Mouse (Mus musculus) kidney, postnatal 4 days (tissue): Measurements from ENCODE around the gene Ifna9.
"Not testable (repeated sequence)": the region's sequence is repeated elsewhere in the genome, so short reads cannot be mapped to it uniquely, and the experiment has no call there.

Source experiments
- DNase-seq, 2 experiments: peaks; one replicate each; pipeline ENCODE4 v3.0.0; 2021; ENCODE audit warnings: mixed read lengths in 2 of 2

The Ifna9 gene

DNA sequence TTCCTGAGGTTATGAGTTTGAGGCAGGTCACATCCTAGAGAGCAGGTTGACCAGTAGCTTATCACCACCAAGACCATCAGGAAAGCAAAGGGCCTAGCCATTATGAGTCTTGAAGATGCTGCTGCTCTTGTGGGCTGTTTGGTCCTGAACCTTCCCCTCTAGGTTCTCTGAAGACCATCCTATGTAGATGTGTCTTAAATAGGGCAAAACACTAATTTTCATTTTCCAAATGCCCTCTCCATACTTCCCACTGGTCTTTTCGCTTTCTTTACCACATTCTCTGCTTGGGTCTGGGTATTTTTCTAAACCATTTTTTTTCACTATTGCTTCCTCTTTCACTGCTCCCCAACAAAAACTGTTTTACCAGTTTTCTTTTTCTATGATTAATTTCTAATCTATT is at the start of gene Ifna9:
Gene Ifna9, minus strand, starts transcription at position 101 of the 400 bp plus-strand sequence.
- no peak for DNase-seq

- peak; percentile 96 to 97 for DNase-seq
Observed at GRCm38 (mm10) chr4:88641077-88641831, 49.1 kb upstream of the Ifna9 start.

DNA sequence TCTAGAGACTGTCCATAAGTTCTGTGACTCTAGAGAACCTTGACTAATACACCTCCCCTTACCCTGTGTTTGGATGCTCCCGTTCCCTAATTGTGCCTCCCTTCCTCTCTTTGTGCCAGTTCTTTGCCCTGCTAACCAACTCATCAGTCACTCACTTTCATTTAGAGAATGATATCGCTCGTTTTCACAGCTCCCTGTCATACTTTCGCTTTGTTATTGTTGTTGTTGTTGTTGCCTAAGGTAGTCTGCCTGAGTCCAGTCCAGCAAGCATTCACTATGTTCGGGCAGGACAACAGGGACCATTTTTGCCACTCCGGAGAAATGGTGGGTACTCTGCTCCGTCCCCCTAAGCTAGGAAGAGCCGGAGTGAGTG is 48.5 kb upstream of the Ifna9 start:
- no peak for DNase-seq

DNA sequence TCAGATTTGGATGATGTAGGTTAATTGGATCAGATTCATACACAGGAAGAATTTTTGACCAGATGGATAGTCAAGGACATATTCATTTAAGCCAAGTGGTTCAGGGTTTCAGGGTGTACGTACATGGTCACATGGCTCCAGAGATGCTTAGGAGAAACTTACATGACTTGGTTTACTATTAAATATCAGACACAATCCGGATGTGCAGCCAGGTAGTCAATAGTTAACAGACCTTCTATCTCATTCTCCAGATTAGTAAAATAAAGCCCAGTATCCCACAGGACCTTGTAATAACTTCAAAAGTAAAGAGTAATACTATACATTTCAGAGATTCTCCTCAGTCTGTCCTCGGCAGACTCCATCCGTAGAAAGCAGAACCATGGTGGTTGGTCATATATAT is 42.1 kb upstream of the Ifna9 start, which contains the start of gene C87499:
Gene C87499, minus strand, starts transcription at position 101 of the 400 bp plus-strand sequence.
- DNase-seq = no peak

GRCm38 (mm10) chr4:88603276-88603675 is 11.1 kb upstream of the Ifna9 start, which contains the start of gene Ifna12:
Gene Ifna12 (minus strand): TSS chr4:88603376.
- no peak for DNase-seq

DNA sequence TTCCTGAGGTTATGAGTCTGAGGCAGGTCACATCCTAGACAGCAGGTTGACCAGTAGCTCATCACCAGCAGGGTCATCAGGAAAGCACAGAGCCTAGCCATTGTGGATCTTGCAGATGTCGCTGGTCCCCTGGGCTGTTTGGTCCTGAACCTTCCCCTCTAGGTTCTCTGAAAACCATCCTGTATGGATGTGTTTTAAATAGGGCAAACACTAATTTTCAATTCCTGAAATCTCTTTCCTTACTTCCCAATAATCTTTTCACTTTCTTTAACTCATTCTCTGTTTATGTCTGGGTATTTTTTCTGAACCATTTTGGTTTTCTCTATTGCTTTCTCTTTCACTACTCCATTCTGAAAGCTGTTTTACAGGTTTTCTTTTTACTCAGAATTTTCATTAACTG is 20.5 kb downstream of the Ifna9 start, which contains the start of gene Ifna14:
Gene Ifna14, minus strand, starts transcription at position 101 of the 400 bp plus-strand sequence.
- no peak for DNase-seq

GRCm38 (mm10) chr4:88561791-88562190 is 30.4 kb downstream of the Ifna9 start:
- DNase-seq = no peak

GRCm38 (mm10) chr4:88558145-88558544 is 34.0 kb downstream of the Ifna9 start, which contains the start of gene Ifna15:
Gene Ifna15 (minus strand): TSS chr4:88558245.
- not testable (repeated sequence) for DNase-seq

GRCm38 (mm10) chr4:88550161-88550945 is 41.8 kb downstream of the Ifna9 start:
- peak; percentile 86 to 89 for DNase-seq

DNA sequence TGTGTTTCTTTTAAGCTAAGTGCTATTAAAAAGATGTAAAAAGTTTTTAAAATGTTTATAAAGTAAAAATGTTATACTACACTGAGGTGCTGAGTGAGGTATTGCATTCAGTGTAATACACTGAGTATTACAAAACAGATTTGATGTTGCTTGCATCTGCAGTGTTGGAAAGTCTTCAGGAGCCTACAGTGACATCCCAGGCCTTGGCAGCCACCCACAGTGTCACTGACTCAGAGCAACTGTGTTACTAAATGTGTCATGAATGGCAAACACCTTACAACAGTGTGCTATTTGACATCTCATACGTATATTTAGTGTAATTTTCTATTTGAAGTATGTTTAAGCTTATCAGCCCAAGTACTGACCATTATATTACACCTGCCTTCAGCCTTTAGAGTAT is 44.2 kb downstream of the Ifna9 start:
- DNase-seq = no peak

DNA sequence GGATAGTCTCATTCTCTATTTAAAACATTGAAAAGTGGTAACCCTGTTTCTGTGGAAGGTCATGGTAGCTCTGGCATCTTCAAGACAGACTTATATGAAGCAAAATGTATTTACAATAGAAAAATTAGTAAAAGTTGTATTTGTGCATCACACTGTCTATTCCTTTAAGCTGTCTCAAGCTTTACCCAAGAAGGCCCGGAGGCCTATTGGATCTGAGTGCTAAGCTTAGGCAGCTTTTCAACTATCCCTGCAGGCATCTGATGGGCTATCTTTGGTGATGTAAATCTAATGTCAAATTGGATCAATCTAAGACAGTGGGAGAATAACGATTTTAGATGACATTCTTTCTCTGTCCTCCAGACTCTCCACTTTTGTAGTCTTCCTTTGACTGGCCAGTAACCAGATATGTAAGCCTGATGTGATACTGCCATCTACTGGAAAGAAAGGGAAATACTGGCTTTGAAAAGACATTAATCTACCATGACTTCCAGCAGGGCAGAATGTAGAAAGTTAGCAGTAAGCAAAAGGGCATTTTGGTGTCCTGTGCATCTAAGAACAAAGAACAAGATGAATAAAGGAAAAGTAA is 48.4 kb downstream of the Ifna9 start:
- no peak for DNase-seq
